Mouse (Mus musculus) midbrain, embryonic 13.5 days (tissue): ENCODE data around the gene Npw. TPM values are rescaled to one million over a fixed set of nuclear protein-coding genes. Genes with fewer than 3 reads are reported as not detected.
A peak's percentile ranks its signal among the peaks of the same experiment; 100 is the strongest.
"Not testable (repeated sequence)": the region's sequence is repeated elsewhere in the genome, so short reads cannot be mapped to it uniquely, and the experiment has no call there.

Source experiments
- ATAC-seq: fragments of 200-750 bp; cut with Nextera tagmentation; 2 replicates; pipeline ENCODE4 v1.8.0; 2017; ENCODE audit warnings: mild to moderate bottlenecking, moderate TSS enrichment, moderate library complexity
- H3K27ac ChIP-seq: fragments of 300-500 bp; sonication (generic); 2 replicates; pipeline ENCODE4 v1.5.1; 2015; ENCODE audit warnings: inconsistent platforms, mild to moderate bottlenecking, moderate library complexity
- H3K27me3 ChIP-seq: fragments of 300-500 bp; sonication (generic); 2 replicates; pipeline ENCODE4 v1.6.1; 2015; ENCODE audit warnings: mild to moderate bottlenecking, inconsistent platforms
- H3K36me3 ChIP-seq: fragments of 300-500 bp; sonication (generic); 2 replicates; pipeline ENCODE4 v1.6.1; 2015; ENCODE audit warnings: mild to moderate bottlenecking, inconsistent platforms
- H3K4me1 ChIP-seq: fragments of 300-500 bp; sonication (generic); replicated peaks from 2 replicates; pipeline ENCODE4 v1.6.1; 2015; ENCODE audit warnings: inconsistent platforms
- H3K4me2 ChIP-seq: fragments of 300-500 bp; sonication (generic); replicated peaks from 2 replicates; pipeline ENCODE4 v1.6.1; 2015; ENCODE audit warnings: moderate library complexity, mild to moderate bottlenecking, inconsistent platforms
- H3K4me3 ChIP-seq: fragments of 300-500 bp; sonication (generic); replicated peaks from 2 replicates; pipeline ENCODE4 v1.5.1; 2015; ENCODE audit warnings: mild to moderate bottlenecking, inconsistent platforms
- H3K9ac ChIP-seq: fragments of 300-500 bp; sonication (generic); replicated peaks from 2 replicates; pipeline ENCODE4 v1.6.1; 2015; ENCODE audit warnings: mild to moderate bottlenecking, inconsistent platforms
- H3K9me3 ChIP-seq: fragments of 300-500 bp; sonication (generic); 2 replicates; pipeline ENCODE4 v1.6.1; 2016; ENCODE audit warnings: mild to moderate bottlenecking, inconsistent platforms
- WGBS: fragments of 180-500 bp; shearing (Covaris S2); methylation state at CpG from one replicate; pipeline ENCODE4 v1.1.7; 2015; 5-methylcytosine and 5-hydroxymethylcytosine counted together
- polyA plus RNA-seq: library from polyadenylated mRNA; unstranded; fragments of >200 nt; fragmentation: Nextera tagmentation; extraction: Ambion mirVana; gene quantifications from 2 replicates; pipeline ENCODE4 v1.2.1, GENCODE M21; 2015

Npw gene
- polyA plus RNA-seq, 1 experiment from 2014 or later = not detected

- Histone ChIP-seq H3K9me3 (no peaks in the 10 kb centered on the region), H3K27ac (peak within 1 kb of the TSS; percentile 84), H3K27me3 (no peaks in the 10 kb centered on the region), H3K36me3 (no peaks in the 10 kb centered on the region), H3K4me3 (peak within 1 kb of the TSS; percentile 96), H3K4me1 (peaks cover 32% of the 10 kb centered on the region), H3K9ac (peak within 1 kb of the TSS; percentile 98), H3K4me2 (peak within 1 kb of the TSS; percentile 82)
- peak; percentile 99 for ATAC-seq
- WGBS = under 1% methylated on average over 66 of the region's 80 CpGs
Observed at GRCm38 (mm10) chr17:24669545-24670245, 11.4 kb upstream of the Npw start, which contains the start of gene Zfp598. Gene Zfp598, plus strand, starts transcription at chr17:24669687.

GRCm38 (mm10) chr17:24669214-24669544, 10.9 kb upstream of the Npw start:
- Histone ChIP-seq H3K4me3 (peak overlapping the region; percentile 96), H3K4me2 (peak overlapping the region; percentile 82), H3K27ac (peak overlapping the region; percentile 84), H3K9ac (peak overlapping the region; percentile 98), H3K4me1 (peaks cover 32% of the 10 kb centered on the region)
- not testable (repeated sequence) for H3K36me3 ChIP-seq, H3K27me3 ChIP-seq, H3K9me3 ChIP-seq
- peak; percentile 49 for ATAC-seq
- 12% methylated on average over 15 of the region's 15 CpGs for WGBS

- no peaks in the 10 kb centered on the region; the same call in 1 of the 2 replicates for H3K27me3 ChIP-seq
- no peak overlapping the region for H3K27ac ChIP-seq
- H3K4me3 ChIP-seq = no peak overlapping the region
- ATAC-seq = no peak
- no peaks in the 10 kb centered on the region for H3K9me3 ChIP-seq
- peaks cover 32% of the 10 kb centered on the region for H3K4me1 ChIP-seq
- H3K36me3 ChIP-seq = no peaks in the 10 kb centered on the region
- no peak overlapping the region for H3K9ac ChIP-seq
- H3K4me2 ChIP-seq = no peak overlapping the region
- WGBS = 31% methylated on average over 6 of the region's 6 CpGs
Observed at GRCm38 (mm10) chr17:24667416-24667815, 9.2 kb upstream of the Npw start.

- H3K36me3 ChIP-seq, H3K9ac ChIP-seq, H3K27me3 ChIP-seq, ATAC-seq, H3K27ac ChIP-seq, H3K4me3 ChIP-seq, H3K9me3 ChIP-seq, H3K4me2 ChIP-seq: not testable (repeated sequence)
- H3K4me1 ChIP-seq = peaks cover 28% of the 10 kb centered on the region
- WGBS = 74% methylated on average over 7 of the region's 7 CpGs
Observed at GRCm38 (mm10) chr17:24667011-24667410, 8.8 kb upstream of the Npw start.

- H3K27ac ChIP-seq = no peak overlapping the region
- ATAC-seq = no peak
- 80% methylated on average over 4 of the region's 4 CpGs for WGBS
- H3K4me2 ChIP-seq = no peak overlapping the region
- H3K27me3 ChIP-seq = peaks cover 63% of the 10 kb centered on the region
- no peak overlapping the region for H3K9ac ChIP-seq
- H3K36me3 ChIP-seq = no peaks in the 10 kb centered on the region
- H3K4me1 ChIP-seq = peaks cover 20% of the 10 kb centered on the region
- H3K4me3 ChIP-seq = no peak overlapping the region
- no peaks in the 10 kb centered on the region for H3K9me3 ChIP-seq
Observed at GRCm38 (mm10) chr17:24654969-24655368, 3.3 kb downstream of the Npw start.

GRCm38 (mm10) chr17:24653967-24654710, 4.1 kb downstream of the Npw start:
- Histone ChIP-seq H3K4me1 (peaks cover 27% of the 10 kb centered on the region), H3K36me3 (no peaks in the 10 kb centered on the region), H3K4me3 (peak overlapping the region; percentile 11; the same call in 1 of the 2 replicates), H3K27me3 (peaks cover 63% of the 10 kb centered on the region), H3K9me3 (no peaks in the 10 kb centered on the region), H3K27ac (no peak overlapping the region), H3K9ac (no peak overlapping the region), H3K4me2 (peak overlapping the region; percentile 44)
- 7% methylated on average over 15 of the region's 19 CpGs for WGBS
- ATAC-seq = peak; percentile 37

- H3K9ac ChIP-seq = no peak overlapping the region
- no peak overlapping the region for H3K4me2 ChIP-seq
- no peak for ATAC-seq
- no peak overlapping the region for H3K4me3 ChIP-seq
- H3K27ac ChIP-seq = no peak overlapping the region
- peaks cover 13% of the 10 kb centered on the region for H3K4me1 ChIP-seq
- H3K9me3 ChIP-seq = no peaks in the 10 kb centered on the region
- no peaks in the 10 kb centered on the region for H3K36me3 ChIP-seq
- peaks cover 50% of the 10 kb centered on the region for H3K27me3 ChIP-seq
- 75% methylated on average over 3 of the region's 3 CpGs for WGBS
Observed at GRCm38 (mm10) chr17:24651835-24652234, 6.4 kb downstream of the Npw start.

- WGBS = 74% methylated on average over 4 of the region's 4 CpGs
- H3K4me1 ChIP-seq = peaks cover 13% of the 10 kb centered on the region
- H3K4me3 ChIP-seq = peak overlapping the region; percentile 63; the same call in 1 of the 2 replicates
- ATAC-seq = no peak
- 0 out of 2 replicates have a peak overlapping the region, but pooled peaks have one; percentile 88 for H3K9ac ChIP-seq
- no peaks in the 10 kb centered on the region for H3K9me3 ChIP-seq
- peak overlapping the region; percentile 94 for H3K4me2 ChIP-seq
- peaks cover 41% of the 10 kb centered on the region for H3K27me3 ChIP-seq
- no peak overlapping the region for H3K27ac ChIP-seq
- no peaks in the 10 kb centered on the region for H3K36me3 ChIP-seq
Observed at GRCm38 (mm10) chr17:24650766-24651165, 7.5 kb downstream of the Npw start.

- WGBS = 1% methylated on average over 40 of the region's 41 CpGs
- Histone ChIP-seq H3K4me1 (peaks cover 13% of the 10 kb centered on the region), H3K4me3 (peak within 1 kb of the TSS; percentile 63), H3K9ac (peak within 1 kb of the TSS; percentile 88), H3K9me3 (no peaks in the 10 kb centered on the region), H3K4me2 (peak within 1 kb of the TSS; percentile 94), H3K27me3 (peaks cover 41% of the 10 kb centered on the region), H3K27ac (peak within 1 kb of the TSS; percentile 37; the same call in 1 of the 2 replicates), H3K36me3 (no peaks in the 10 kb centered on the region)
- peak; percentile 70; the same call in 1 of the 2 replicates for ATAC-seq
Observed at GRCm38 (mm10) chr17:24650070-24650616, 8.1 kb downstream of the Npw start, which contains the start of gene Slc9a3r2. Gene Slc9a3r2, minus strand, starts transcription at chr17:24650327.

GRCm38 (mm10) chr17:24649581-24650069, 8.6 kb downstream of the Npw start:
- Histone ChIP-seq H3K27ac (peak overlapping the region; percentile 37; the same call in 1 of the 2 replicates), H3K36me3 (no peaks in the 10 kb centered on the region), H3K4me2 (peak overlapping the region; percentile 94), H3K9me3 (no peaks in the 10 kb centered on the region), H3K9ac (peak overlapping the region; percentile 88), H3K4me3 (peak overlapping the region; percentile 63), H3K4me1 (peaks cover 13% of the 10 kb centered on the region), H3K27me3 (peaks cover 40% of the 10 kb centered on the region)
- WGBS = under 1% methylated on average over 35 of the region's 35 CpGs
- ATAC-seq = peak; percentile 43; the same call in 1 of the 2 replicates

GRCm38 (mm10) chr17:24648731-24649377, 9.4 kb downstream of the Npw start:
- H3K4me2 ChIP-seq = peak overlapping the region; percentile 94
- no peak overlapping the region for H3K27ac ChIP-seq
- 71% methylated on average over 10 of the region's 10 CpGs for WGBS
- peaks cover 13% of the 10 kb centered on the region for H3K4me1 ChIP-seq
- H3K9me3 ChIP-seq = no peaks in the 10 kb centered on the region
- H3K9ac ChIP-seq = peak overlapping the region; percentile 25; the same call in 1 of the 2 replicates
- H3K36me3 ChIP-seq = no peaks in the 10 kb centered on the region
- ATAC-seq = no peak
- peak overlapping the region; percentile 63 for H3K4me3 ChIP-seq
- H3K27me3 ChIP-seq = peaks cover 37% of the 10 kb centered on the region
